Comparison of ENCODE assay signal across 8 mouse cellular contexts in the genomic region with DNA sequence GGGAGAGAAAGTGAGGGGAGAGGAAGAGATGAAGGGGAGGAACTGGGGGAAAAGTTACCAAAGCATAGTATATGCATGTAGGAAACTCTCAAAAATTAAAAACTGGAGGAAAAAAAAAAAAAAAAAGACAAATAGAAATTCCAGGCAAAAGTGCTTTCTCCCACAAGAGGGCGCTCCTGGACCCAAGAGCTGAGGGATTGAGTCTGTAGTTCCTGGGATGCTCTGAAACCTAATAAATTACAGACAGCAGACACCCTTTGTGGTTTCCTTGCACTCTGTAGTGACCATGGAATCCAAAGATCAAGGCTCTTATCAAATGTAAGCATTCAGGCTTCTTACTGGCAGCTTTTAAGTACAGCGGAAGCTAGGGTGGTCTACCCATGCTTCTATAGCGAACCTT.
DNase-seq lines count a peak whose midpoint lies in the region; ATAC-seq lines count a peak whose summit lies in the region.

No protein-coding gene starts in this region.

- ATAC-seq in frontal cortex, adult (ENCODE audit: low TSS enrichment): peak; percentile 48; the same call in 1 of the 2 replicates
- ATAC-seq in megakaryocyte, adult 5-6 weeks (ENCODE audit: poor library complexity, severe bottlenecking): peak; percentile 58; the same call in 1 of the 2 replicates

- DNase-seq in cerebellum, adult 11 months: peak; percentile 44
- no peak for DNase-seq in cerebellum, adult 11-12 months
- DNase-seq in urinary bladder, adult 18-20 months (ENCODE audit: low spot score in 2 of 2): peak; percentile 6 to 21
- no peak for DNase-seq in urinary bladder, adult 2 months (ENCODE audit: low spot score)
- peak; percentile 89 for DNase-seq in kidney, postnatal 10 days
- peak; percentile 64 for DNase-seq in urinary bladder, postnatal 25 days (ENCODE audit: low spot score)

Comparison
In these comparisons a context has a peak if more than half of its experiments do, and no peak if none do; other contexts are left out.
1. DNase-seq: peak in cerebellum, adult 11 months (single experiment), urinary bladder, adult 18-20 months (2 of 2), kidney, postnatal 10 days (single experiment) and urinary bladder, postnatal 25 days (single experiment); none in cerebellum, adult 11-12 months (single experiment) and urinary bladder, adult 2 months (single experiment).